ENCODE assay signal across 8 mouse cellular contexts in genomic region chr17:32235534-32236191, GRCm38 (mm10). TPM values are rescaled to one million over a fixed set of nuclear protein-coding genes. Genes with fewer than 3 reads are reported as not detected.
DNase-seq lines count a peak whose midpoint lies in the region; ATAC-seq and TF ChIP-seq lines count a peak whose summit lies in the region.

No protein-coding gene starts in this region.

- H3K4me2 ChIP-seq in liver, embryonic 11.5 days: no peak overlapping the region
- H3K4me2 ChIP-seq in forebrain, embryonic 13.5 days: peak overlapping the region; percentile 18; the same call in 1 of the 2 replicates
- peak overlapping the region; percentile 18; the same call in 1 of the 2 replicates for H3K4me2 ChIP-seq in heart, embryonic 16.5 days (ENCODE audit: low read depth, low read length)
- H3K4me2 ChIP-seq in lung, postnatal 0 days (replicated peaks; ENCODE audit: low read depth, low read length): no peak overlapping the region

- no peaks in the 10 kb centered on the region for H3K27me3 ChIP-seq in liver, adult 2 months (ENCODE audit: control insufficient read depth, insufficient read depth, low read length)
- H3K27me3 ChIP-seq in liver, embryonic 11.5 days (replicated peaks; ENCODE audit: control insufficient read depth, insufficient read depth, low read length): no peaks in the 10 kb centered on the region
- no peaks in the 10 kb centered on the region for H3K27me3 ChIP-seq in forebrain, embryonic 13.5 days
- H3K27me3 ChIP-seq in heart, embryonic 16.5 days (ENCODE audit: control insufficient read depth, insufficient read depth, low read length): no peaks in the 10 kb centered on the region
- H3K27me3 ChIP-seq in lung, postnatal 0 days (replicated peaks; ENCODE audit: insufficient read depth, low read length): no peaks in the 10 kb centered on the region

- TF ChIP-seq POLR2A in liver, adult 2 months (IDR thresholded peaks at IDR 0.05; ENCODE audit: extremely low read depth, insufficient read depth, low read length): no peak

- TF ChIP-seq EP300 in lung, postnatal 0 days (IDR thresholded peaks at IDR 0.05): no peak

- no peaks in the 10 kb centered on the region for H3K9me3 ChIP-seq in liver, embryonic 11.5 days (ENCODE audit: control insufficient read depth, low read length)
- no peaks in the 10 kb centered on the region for H3K9me3 ChIP-seq in forebrain, embryonic 13.5 days (replicated peaks)
- H3K9me3 ChIP-seq in heart, embryonic 16.5 days (replicated peaks; ENCODE audit: control insufficient read depth, low read length): no peaks in the 10 kb centered on the region
- no peaks in the 10 kb centered on the region for H3K9me3 ChIP-seq in lung, postnatal 0 days (ENCODE audit: low read length)

- DNase-seq in liver, adult 2 months (ENCODE audit: extremely low read depth, low read depth, low spot score): peak; percentile 58
- DNase-seq in liver, embryonic 11.5 days (ENCODE audit: low spot score): no peak
- DNase-seq in kidney, postnatal 4 days: peak; percentile 51 to 65
- DNase-seq in lung, postnatal 0 days (ENCODE audit: low spot score): peak; percentile 32
- DNase-seq in right cerebral cortex, postnatal 14 days: peak; percentile 47
- no peak for DNase-seq in spleen, postnatal 4 days (ENCODE audit: low spot score in 2 of 2)

- no peak for ATAC-seq in liver, embryonic 11.5 days (replicated peaks; ENCODE audit: low FRiP score)
- peak; percentile 83 for ATAC-seq in forebrain, embryonic 13.5 days
- peak; percentile 60 for ATAC-seq in heart, embryonic 16.5 days (replicated peaks; ENCODE audit: extremely low read depth, insufficient read depth, low FRiP score)
- ATAC-seq in lung, postnatal 0 days: no peak

- H3K4me1 ChIP-seq in liver, adult 2 months (ENCODE audit: control insufficient read depth, insufficient read depth, low read length): peaks cover 26% of the 10 kb centered on the region
- peaks cover 11% of the 10 kb centered on the region; the same call in 1 of the 2 replicates for H3K4me1 ChIP-seq in liver, embryonic 11.5 days (replicated peaks; ENCODE audit: control insufficient read depth, insufficient read depth, low read length)
- H3K4me1 ChIP-seq in forebrain, embryonic 13.5 days: peaks cover 38% of the 10 kb centered on the region
- peaks cover 31% of the 10 kb centered on the region for H3K4me1 ChIP-seq in heart, embryonic 16.5 days (ENCODE audit: control insufficient read depth, insufficient read depth, low read length)
- H3K4me1 ChIP-seq in lung, postnatal 0 days (ENCODE audit: insufficient read depth, low read depth, low read length): peaks cover 6% of the 10 kb centered on the region

- H3K79me2 ChIP-seq in liver, adult 2 months (ENCODE audit: control insufficient read depth, insufficient read depth, low read length): peaks cover 52% of the 10 kb centered on the region

- H3K4me3 ChIP-seq in liver, adult 2 months (ENCODE audit: insufficient read depth, low read depth, low read length): no peak overlapping the region
- H3K4me3 ChIP-seq in liver, embryonic 11.5 days (ENCODE audit: low read depth, low read length): no peak overlapping the region
- no peak overlapping the region for H3K4me3 ChIP-seq in forebrain, embryonic 13.5 days
- H3K4me3 ChIP-seq in heart, embryonic 16.5 days (ENCODE audit: low read length): no peak overlapping the region
- no peak overlapping the region for H3K4me3 ChIP-seq in lung, postnatal 0 days (ENCODE audit: low read depth, low read length)

- H3K9ac ChIP-seq in liver, adult 2 months (ENCODE audit: low read depth, low read length): no peak overlapping the region
- H3K9ac ChIP-seq in liver, embryonic 11.5 days (ENCODE audit: low read depth, low read length): no peak overlapping the region
- H3K9ac ChIP-seq in forebrain, embryonic 13.5 days: 0 out of 2 replicates have a peak overlapping the region, but pooled peaks have one; percentile 26
- no peak overlapping the region for H3K9ac ChIP-seq in heart, embryonic 16.5 days (ENCODE audit: low read length)
- no peak overlapping the region for H3K9ac ChIP-seq in lung, postnatal 0 days (replicated peaks; ENCODE audit: low read depth)

- H3K36me3 ChIP-seq in liver, adult 2 months (ENCODE audit: control insufficient read depth, insufficient read depth, low read length): peaks cover 7% of the 10 kb centered on the region
- no peaks in the 10 kb centered on the region; the same call in 1 of the 2 replicates for H3K36me3 ChIP-seq in liver, embryonic 11.5 days (ENCODE audit: control insufficient read depth, insufficient read depth, low read length)
- peaks cover 12% of the 10 kb centered on the region; the same call in 1 of the 2 replicates for H3K36me3 ChIP-seq in forebrain, embryonic 13.5 days (ENCODE audit: poor library complexity, severe bottlenecking)
- peaks cover 6% of the 10 kb centered on the region for H3K36me3 ChIP-seq in heart, embryonic 16.5 days (ENCODE audit: control insufficient read depth, insufficient read depth)
- no peaks in the 10 kb centered on the region for H3K36me3 ChIP-seq in lung, postnatal 0 days (ENCODE audit: insufficient read depth, low read length)

- WGBS in liver, adult 2 months: 72% methylated on average over 5 of the region's 5 CpGs
- 87% methylated on average over 5 of the region's 5 CpGs for WGBS in liver, embryonic 11.5 days
- 39% methylated on average over 5 of the region's 5 CpGs for WGBS in forebrain, embryonic 13.5 days
- WGBS in heart, embryonic 16.5 days: 53% methylated on average over 5 of the region's 5 CpGs
- 59% methylated on average over 5 of the region's 5 CpGs for WGBS in lung, postnatal 0 days

- TF ChIP-seq CTCF in liver, adult 2 months (IDR thresholded peaks at IDR 0.05; ENCODE audit: low read depth, low read length): no peak
- no peak for TF ChIP-seq CTCF in lung, postnatal 0 days (IDR thresholded peaks at IDR 0.05)

- no peak overlapping the region for H3K27ac ChIP-seq in liver, adult 2 months (replicated peaks; ENCODE audit: insufficient read depth, low read depth, low read length)
- no peak overlapping the region for H3K27ac ChIP-seq in liver, embryonic 11.5 days (ENCODE audit: low read depth, low read length)
- peak overlapping the region; percentile 85 for H3K27ac ChIP-seq in forebrain, embryonic 13.5 days
- peak overlapping the region; percentile 34 for H3K27ac ChIP-seq in heart, embryonic 16.5 days (ENCODE audit: low read length)
- no peak overlapping the region for H3K27ac ChIP-seq in lung, postnatal 0 days (ENCODE audit: low read length)

RNA-seq across cellular contexts. Expression of gene Ephx3, which starts 46.3 kb away (rescaled TPM):
- total RNA-seq in liver, adult 2 months (2014; rRNA removed): 0.07 and 0.09 TPM in 2 replicates
- 0.21 and 0.22 TPM in 2 replicates for polyA plus RNA-seq in liver, adult 2 months (2012; rRNA removed)
- 0.14 TPM in 1 of 2 replicates, not detected in the other for polyA plus RNA-seq in liver, embryonic 11.5 days (2014; fragmentation: Nextera tagmentation; extraction: Ambion mirVana)
- 0.08 and 0.10 TPM in 2 replicates for polyA plus RNA-seq in forebrain, embryonic 13.5 days (2015; fragmentation: Nextera tagmentation; extraction: Ambion mirVana)
- 0.20 and 0.85 TPM in 2 replicates for polyA plus RNA-seq in heart, embryonic 16.5 days (2015; fragmentation: Nextera tagmentation; extraction: Ambion mirVana)
- 0.23 and 0.36 TPM in 2 replicates for polyA plus RNA-seq in lung, postnatal 0 days (2015; fragmentation: Nextera tagmentation; extraction: Ambion mirVana)

RNA-seq across cellular contexts. Expression of gene Brd4, which starts 48.9 kb away (rescaled TPM):
- total RNA-seq in liver, adult 2 months (2014; rRNA removed): 10.5 and 18.6 TPM in 2 replicates
- 18.3 and 18.4 TPM in 2 replicates for polyA plus RNA-seq in liver, adult 2 months (2012; rRNA removed)
- 84.6 and 97.6 TPM in 2 replicates for polyA plus RNA-seq in liver, embryonic 11.5 days (2014; fragmentation: Nextera tagmentation; extraction: Ambion mirVana)
- polyA plus RNA-seq in forebrain, embryonic 13.5 days (2015; fragmentation: Nextera tagmentation; extraction: Ambion mirVana): 84.5 and 87.1 TPM in 2 replicates
- 54.1 and 55.4 TPM in 2 replicates for polyA plus RNA-seq in heart, embryonic 16.5 days (2015; fragmentation: Nextera tagmentation; extraction: Ambion mirVana)
- 33.3 and 37.3 TPM in 2 replicates for polyA plus RNA-seq in lung, postnatal 0 days (2015; fragmentation: Nextera tagmentation; extraction: Ambion mirVana)

Comparison
In these comparisons a context has a peak if more than half of its experiments do, and no peak if none do; other contexts are left out.
1. DNase-seq: peak in liver, adult 2 months (single experiment), kidney, postnatal 4 days (2 of 2), lung, postnatal 0 days (single experiment) and right cerebral cortex, postnatal 14 days (single experiment); none in liver, embryonic 11.5 days (single experiment) and spleen, postnatal 4 days (0 of 2).
2. H3K27ac ChIP-seq: peak in forebrain, embryonic 13.5 days (single experiment) and heart, embryonic 16.5 days (single experiment); none in liver, adult 2 months (single experiment), liver, embryonic 11.5 days (single experiment) and lung, postnatal 0 days (single experiment).
3. ATAC-seq: peak in forebrain, embryonic 13.5 days (single experiment) and heart, embryonic 16.5 days (single experiment); none in liver, embryonic 11.5 days (single experiment) and lung, postnatal 0 days (single experiment).
4. H3K4me2 ChIP-seq: peak in forebrain, embryonic 13.5 days (single experiment) and heart, embryonic 16.5 days (single experiment); none in liver, embryonic 11.5 days (single experiment) and lung, postnatal 0 days (single experiment).